Mouse (Mus musculus): ENCODE results near the gene Fa2h. TPM values are rescaled to one million over a fixed set of nuclear protein-coding genes. Genes with fewer than 3 reads are reported as not detected.

The Fa2h gene
- polyA plus RNA-seq, 1 experiment from 2014 or later = not detected

- Histone ChIP-seq H3K27ac (replicated peaks; ENCODE audit: low read depth, low read length) (no peak overlapping the region), H3K9me3 (ENCODE audit: control insufficient read depth, low read length) (no peaks in the 10 kb centered on the region), H3K27me3 (ENCODE audit: control insufficient read depth, insufficient read depth, low read length) (no peaks in the 10 kb centered on the region), H3K9ac (ENCODE audit: low read length) (no peak overlapping the region), H3K36me3 (ENCODE audit: control insufficient read depth, insufficient read depth, low read length) (no peaks in the 10 kb centered on the region), H3K4me2 (ENCODE audit: low read depth, severe bottlenecking) (no peak overlapping the region), H3K4me1 (ENCODE audit: control insufficient read depth, insufficient read depth, low read length) (no peaks in the 10 kb centered on the region), H3K4me3 (ENCODE audit: low read depth, low read length) (no peak overlapping the region)
- 77% methylated on average over 8 of the region's 8 CpGs for WGBS
- DNase-seq (ENCODE audit: low spot score) = no peak
- ATAC-seq (ENCODE audit: insufficient number of reproducible peaks, low FRiP score, low TSS enrichment, low read depth) = no peak
Observed at GRCm38 (mm10) chr8:111367350-111367749, 26.3 kb downstream of the Fa2h start.

GRCm38 (mm10) chr8:111366610-111367234, 26.9 kb downstream of the Fa2h start:
- Histone ChIP-seq H3K9me3 (ENCODE audit: control insufficient read depth, low read length) (no peaks in the 10 kb centered on the region), H3K27me3 (ENCODE audit: control insufficient read depth, insufficient read depth, low read length) (no peaks in the 10 kb centered on the region), H3K4me2 (ENCODE audit: low read depth, severe bottlenecking) (no peak overlapping the region), H3K4me3 (ENCODE audit: low read depth, low read length) (no peak overlapping the region), H3K27ac (replicated peaks; ENCODE audit: low read depth, low read length) (no peak overlapping the region), H3K9ac (ENCODE audit: low read length) (no peak overlapping the region), H3K4me1 (ENCODE audit: control insufficient read depth, insufficient read depth, low read length) (no peaks in the 10 kb centered on the region), H3K36me3 (ENCODE audit: control insufficient read depth, insufficient read depth, low read length) (no peaks in the 10 kb centered on the region)
- DNase-seq (ENCODE audit: low spot score) = no peak
- ATAC-seq (ENCODE audit: insufficient number of reproducible peaks, low FRiP score, low TSS enrichment, low read depth) = no peak
- 41% methylated on average over 14 of the region's 14 CpGs for WGBS

GRCm38 (mm10) chr8:111363489-111363888, 30.1 kb downstream of the Fa2h start:
- H3K4me1 ChIP-seq (ENCODE audit: control insufficient read depth, insufficient read depth, low read length) = no peaks in the 10 kb centered on the region
- no peak overlapping the region for H3K4me2 ChIP-seq (ENCODE audit: low read depth, severe bottlenecking)
- no peak for ATAC-seq (ENCODE audit: insufficient number of reproducible peaks, low FRiP score, low TSS enrichment, low read depth)
- H3K9me3 ChIP-seq (ENCODE audit: control insufficient read depth, low read length) = no peaks in the 10 kb centered on the region
- H3K27me3 ChIP-seq (ENCODE audit: control insufficient read depth, insufficient read depth, low read length) = no peaks in the 10 kb centered on the region
- H3K36me3 ChIP-seq (ENCODE audit: control insufficient read depth, insufficient read depth, low read length) = no peaks in the 10 kb centered on the region
- H3K9ac ChIP-seq (ENCODE audit: low read length) = no peak overlapping the region
- no peak overlapping the region for H3K27ac ChIP-seq (replicated peaks; ENCODE audit: low read depth, low read length)
- WGBS = 67% methylated on average over 5 of the region's 8 CpGs
- H3K4me3 ChIP-seq (ENCODE audit: low read depth, low read length) = no peak overlapping the region
- no peak for DNase-seq (ENCODE audit: low spot score)

- ATAC-seq (ENCODE audit: insufficient number of reproducible peaks, low FRiP score, low TSS enrichment, low read depth) (no peak), DNase-seq (ENCODE audit: low spot score) (no peak)
- H3K9ac ChIP-seq (ENCODE audit: low read length) = no peak overlapping the region
- 60% methylated on average over 7 of the region's 7 CpGs for WGBS
- no peaks in the 10 kb centered on the region for H3K4me1 ChIP-seq (ENCODE audit: control insufficient read depth, insufficient read depth, low read length)
- no peaks in the 10 kb centered on the region for H3K27me3 ChIP-seq (ENCODE audit: control insufficient read depth, insufficient read depth, low read length)
- H3K9me3 ChIP-seq (ENCODE audit: control insufficient read depth, low read length) = no peaks in the 10 kb centered on the region
- H3K27ac ChIP-seq (replicated peaks; ENCODE audit: low read depth, low read length) = no peak overlapping the region
- no peak overlapping the region for H3K4me3 ChIP-seq (ENCODE audit: low read depth, low read length)
- no peak overlapping the region for H3K4me2 ChIP-seq (ENCODE audit: low read depth, severe bottlenecking)
- no peaks in the 10 kb centered on the region for H3K36me3 ChIP-seq (ENCODE audit: control insufficient read depth, insufficient read depth, low read length)
Observed at GRCm38 (mm10) chr8:111360579-111361209, 32.9 kb downstream of the Fa2h start.

GRCm38 (mm10) chr8:111359936-111360335, 33.7 kb downstream of the Fa2h start:
- Histone ChIP-seq H3K27ac (replicated peaks; ENCODE audit: low read depth, low read length) (no peak overlapping the region), H3K4me3 (ENCODE audit: low read depth, low read length) (no peak overlapping the region), H3K36me3 (ENCODE audit: control insufficient read depth, insufficient read depth, low read length) (no peaks in the 10 kb centered on the region), H3K4me1 (ENCODE audit: control insufficient read depth, insufficient read depth, low read length) (no peaks in the 10 kb centered on the region), H3K27me3 (ENCODE audit: control insufficient read depth, insufficient read depth, low read length) (no peaks in the 10 kb centered on the region), H3K4me2 (ENCODE audit: low read depth, severe bottlenecking) (no peak overlapping the region), H3K9me3 (ENCODE audit: control insufficient read depth, low read length) (no peaks in the 10 kb centered on the region), H3K9ac (ENCODE audit: low read length) (no peak overlapping the region)
- no peak for ATAC-seq (ENCODE audit: insufficient number of reproducible peaks, low FRiP score, low TSS enrichment, low read depth)
- 64% methylated on average over 5 of the region's 5 CpGs for WGBS
- no peak for DNase-seq (ENCODE audit: low spot score)

GRCm38 (mm10) chr8:111358905-111359304, 34.7 kb downstream of the Fa2h start:
- H3K27me3 ChIP-seq (ENCODE audit: control insufficient read depth, insufficient read depth, low read length) = no peaks in the 10 kb centered on the region
- ATAC-seq (ENCODE audit: insufficient number of reproducible peaks, low FRiP score, low TSS enrichment, low read depth) (no peak), DNase-seq (ENCODE audit: low spot score) (no peak)
- no peak overlapping the region for H3K4me2 ChIP-seq (ENCODE audit: low read depth, severe bottlenecking)
- H3K27ac ChIP-seq (replicated peaks; ENCODE audit: low read depth, low read length) = no peak overlapping the region
- no peaks in the 10 kb centered on the region for H3K36me3 ChIP-seq (ENCODE audit: control insufficient read depth, insufficient read depth, low read length)
- H3K4me3 ChIP-seq (ENCODE audit: low read depth, low read length) = no peak overlapping the region
- 71% methylated on average over 1 of the region's 1 CpGs for WGBS
- no peak overlapping the region for H3K9ac ChIP-seq (ENCODE audit: low read length)
- no peaks in the 10 kb centered on the region for H3K9me3 ChIP-seq (ENCODE audit: control insufficient read depth, low read length)
- no peaks in the 10 kb centered on the region for H3K4me1 ChIP-seq (ENCODE audit: control insufficient read depth, insufficient read depth, low read length)

GRCm38 (mm10) chr8:111357433-111357832, 36.2 kb downstream of the Fa2h start:
- no peaks in the 10 kb centered on the region for H3K27me3 ChIP-seq (ENCODE audit: control insufficient read depth, insufficient read depth, low read length)
- H3K9me3 ChIP-seq (ENCODE audit: control insufficient read depth, low read length) = no peaks in the 10 kb centered on the region
- DNase-seq (ENCODE audit: low spot score) = no peak
- H3K4me2 ChIP-seq (ENCODE audit: low read depth, severe bottlenecking) = no peak overlapping the region
- no peak overlapping the region for H3K4me3 ChIP-seq (ENCODE audit: low read depth, low read length)
- no peak for ATAC-seq (ENCODE audit: insufficient number of reproducible peaks, low FRiP score, low TSS enrichment, low read depth)
- H3K9ac ChIP-seq (ENCODE audit: low read length) = no peak overlapping the region
- no peaks in the 10 kb centered on the region for H3K4me1 ChIP-seq (ENCODE audit: control insufficient read depth, insufficient read depth, low read length)
- H3K27ac ChIP-seq (replicated peaks; ENCODE audit: low read depth, low read length) = no peak overlapping the region
- H3K36me3 ChIP-seq (ENCODE audit: control insufficient read depth, insufficient read depth, low read length) = no peaks in the 10 kb centered on the region
- WGBS = 88% methylated on average over 4 of the region's 4 CpGs

GRCm38 (mm10) chr8:111353497-111353896, 40.1 kb downstream of the Fa2h start:
- no peak overlapping the region for H3K9ac ChIP-seq (ENCODE audit: low read length)
- ATAC-seq (ENCODE audit: insufficient number of reproducible peaks, low FRiP score, low TSS enrichment, low read depth) = no peak
- WGBS = 87% methylated on average over 9 of the region's 9 CpGs

GRCm38 (mm10) chr8:111352289-111352688, 41.3 kb downstream of the Fa2h start:
- H3K4me2 ChIP-seq (ENCODE audit: low read depth, severe bottlenecking) = no peak overlapping the region
- no peak overlapping the region for H3K9ac ChIP-seq (ENCODE audit: low read length)
- DNase-seq (ENCODE audit: low spot score) (no peak), ATAC-seq (ENCODE audit: insufficient number of reproducible peaks, low FRiP score, low TSS enrichment, low read depth) (no peak)
- H3K4me3 ChIP-seq (ENCODE audit: low read depth, low read length) = no peak overlapping the region
- 94% methylated on average over 5 of the region's 5 CpGs for WGBS
- no peaks in the 10 kb centered on the region for H3K36me3 ChIP-seq (ENCODE audit: control insufficient read depth, insufficient read depth, low read length)
- no peaks in the 10 kb centered on the region for H3K9me3 ChIP-seq (ENCODE audit: control insufficient read depth, low read length)
- no peaks in the 10 kb centered on the region for H3K27me3 ChIP-seq (ENCODE audit: control insufficient read depth, insufficient read depth, low read length)
- H3K27ac ChIP-seq (replicated peaks; ENCODE audit: low read depth, low read length) = no peak overlapping the region
- no peaks in the 10 kb centered on the region for H3K4me1 ChIP-seq (ENCODE audit: control insufficient read depth, insufficient read depth, low read length)

More at GRCm38 (mm10) chr8:111353497-111353896, 40.1 kb downstream of the Fa2h start:
- no peak overlapping the region for H3K27ac ChIP-seq (replicated peaks; ENCODE audit: low read depth, low read length)
- H3K27me3 ChIP-seq (ENCODE audit: control insufficient read depth, insufficient read depth, low read length) = no peaks in the 10 kb centered on the region
- no peak overlapping the region for H3K4me2 ChIP-seq (ENCODE audit: low read depth, severe bottlenecking)
- no peaks in the 10 kb centered on the region for H3K36me3 ChIP-seq (ENCODE audit: control insufficient read depth, insufficient read depth, low read length)
- H3K9me3 ChIP-seq (ENCODE audit: control insufficient read depth, low read length) = no peaks in the 10 kb centered on the region
- no peaks in the 10 kb centered on the region for H3K4me1 ChIP-seq (ENCODE audit: control insufficient read depth, insufficient read depth, low read length)
- no peak for DNase-seq (ENCODE audit: low spot score)
- no peak overlapping the region for H3K4me3 ChIP-seq (ENCODE audit: low read depth, low read length)
